Mouse (Mus musculus) right cerebral cortex, postnatal 10 days (tissue): Measurements from ENCODE around the gene Qprt.
"Not testable (repeated sequence)": the region's sequence is repeated elsewhere in the genome, so short reads cannot be mapped to it uniquely, and the experiment has no call there.

ENCODE experiments used
- DNase-seq, 2 experiments: peaks; one replicate each; pipeline ENCODE4 v3.0.0; 2021; ENCODE audit warnings: low spot score in 2 of 2

Qprt gene

GRCm38 (mm10) chr7:127098521-127098920 is 23.5 kb downstream of the Qprt start:
- DNase-seq, result no peak

- no peak for DNase-seq
These were observed 25.6 kb downstream of the Qprt start for GRCm38 (mm10) chr7:127096456-127096855.

GRCm38 (mm10) chr7:127093914-127094313 is 28.1 kb downstream of the Qprt start:
- DNase-seq, result no peak

- peak; percentile 50 to 54 for DNase-seq
These were observed 30.7 kb downstream of the Qprt start, which contains the start of gene AI467606 for GRCm38 (mm10) chr7:127091114-127091896. Gene AI467606, plus strand, starts transcription at chr7:127091359.

GRCm38 (mm10) chr7:127090154-127091113 is 31.6 kb downstream of the Qprt start:
- no peak for DNase-seq

- DNase-seq, result no peak
These were observed 32.9 kb downstream of the Qprt start for GRCm38 (mm10) chr7:127088901-127089845.

- no peak for DNase-seq
These were observed 33.9 kb downstream of the Qprt start for GRCm38 (mm10) chr7:127088083-127088482.

- not testable (repeated sequence) for DNase-seq
These were observed 34.6 kb downstream of the Qprt start, which contains the start of gene Zg16 for GRCm38 (mm10) chr7:127087278-127088010. Gene Zg16, minus strand, starts transcription at chr7:127087328.

GRCm38 (mm10) chr7:127085751-127086150 is 36.3 kb downstream of the Qprt start:
- not testable (repeated sequence) for DNase-seq

- DNase-seq, result no peak
These were observed 37.2 kb downstream of the Qprt start for GRCm38 (mm10) chr7:127084794-127085193.

- DNase-seq, result no peak
These were observed 38.3 kb downstream of the Qprt start for GRCm38 (mm10) chr7:127083689-127084088.

GRCm38 (mm10) chr7:127082995-127083394 is 39.0 kb downstream of the Qprt start:
- no peak for DNase-seq

- no peak for DNase-seq
These were observed 39.8 kb downstream of the Qprt start for GRCm38 (mm10) chr7:127082271-127082670.

GRCm38 (mm10) chr7:127080045-127080444 is 42.0 kb downstream of the Qprt start:
- no peak for DNase-seq

- DNase-seq, result no peak
These were observed 44.3 kb downstream of the Qprt start for GRCm38 (mm10) chr7:127077692-127078091.

GRCm38 (mm10) chr7:127076188-127076587 is 45.8 kb downstream of the Qprt start:
- no peak for DNase-seq

- DNase-seq, result no peak
These were observed 48.8 kb downstream of the Qprt start for GRCm38 (mm10) chr7:127073221-127073620.

GRCm38 (mm10) chr7:127070871-127071413 is 51.1 kb downstream of the Qprt start:
- DNase-seq, result no peak

- DNase-seq, result no peak
These were observed 55.7 kb downstream of the Qprt start for GRCm38 (mm10) chr7:127066317-127066716.

- DNase-seq, result no peak
These were observed 56.5 kb downstream of the Qprt start for GRCm38 (mm10) chr7:127065538-127065937.
